Mouse (Mus musculus) brain, embryonic 14.5 days (tissue): ENCODE data around the gene Smarcd3. TPM values are rescaled to one million over a fixed set of nuclear protein-coding genes. Genes with fewer than 3 reads are reported as not detected.
A peak's percentile ranks its signal among the peaks of the same experiment; 100 is the strongest.

Experiments
- DNase-seq: peaks from one replicate; pipeline ENCODE4 v3.0.0-alpha.2; 2011; ENCODE audit warnings: low read depth
- CTCF ChIP-seq: fragments of 200-500 bp; IDR thresholded peaks from 2 replicates; pipeline ENCODE4 v1.5.1; 2012; ENCODE audit warnings: inconsistent platforms, mild to moderate bottlenecking, moderate library complexity, borderline replicate concordance; ENCODE audit not compliant: insufficient read depth, insufficient read length; ENCODE audit errors: extremely low read depth
- POLR2A ChIP-seq: fragments of 200-500 bp; IDR thresholded peaks from 2 replicates; pipeline ENCODE4 v1.6.1; 2012; ENCODE audit warnings: mild to moderate bottlenecking, inconsistent platforms, borderline replicate concordance; ENCODE audit not compliant: poor library complexity, insufficient read depth, insufficient read length, severe bottlenecking; ENCODE audit errors: extremely low read depth
- polyA plus RNA-seq: library from polyadenylated mRNA; depleted of rRNA; stranded (reverse); fragments of >200 nt; gene quantifications from 2 replicates; pipeline ENCODE4 v1.2.3, GENCODE M21; 2012

Gene Smarcd3
- polyA plus RNA-seq, 1 experiment, result 162 TPM

- no peak for DNase-seq
These were observed 23.0 kb downstream of the Smarcd3 start for GRCm38 (mm10) chr5:24601071-24601835.

DNA sequence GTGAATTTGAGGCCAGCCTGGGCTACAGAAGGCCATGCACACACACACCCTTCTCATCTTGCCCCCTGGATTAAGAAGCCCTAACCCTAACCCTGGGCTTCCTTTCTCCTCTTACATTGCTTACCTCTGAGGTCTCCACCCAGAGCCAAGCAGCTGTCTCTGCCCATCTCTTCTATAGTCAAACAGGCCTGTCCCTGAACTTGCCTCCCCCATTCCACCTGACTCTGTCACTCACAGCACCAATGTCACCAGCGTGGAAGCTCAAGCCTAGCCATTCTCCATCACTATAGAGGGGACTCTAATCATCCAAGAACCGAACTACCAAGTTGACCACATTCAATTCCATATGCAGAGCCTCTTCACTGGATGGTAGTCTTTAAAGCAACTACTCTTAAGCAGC lies 24.0 kb downstream of the Smarcd3 start:
- no peak for DNase-seq
- TF ChIP-seq POLR2A, result no peak
- TF ChIP-seq CTCF, result no peak

More at GRCm38 (mm10) chr5:24601071-24601835, 23.0 kb downstream of the Smarcd3 start:
- TF ChIP-seq POLR2A, result no peak
- no peak for TF ChIP-seq CTCF

- DNase-seq, result no peak
- TF ChIP-seq POLR2A, result no peak
- TF ChIP-seq CTCF, result no peak
These were observed 25.1 kb downstream of the Smarcd3 start for GRCm38 (mm10) chr5:24599137-24599536.

- peak; percentile 73 for DNase-seq
- TF ChIP-seq CTCF (peak; percentile 61; the same call in 1 of the 2 replicates), POLR2A (no peak)
These were observed 25.6 kb downstream of the Smarcd3 start for GRCm38 (mm10) chr5:24598570-24599006.

DNA sequence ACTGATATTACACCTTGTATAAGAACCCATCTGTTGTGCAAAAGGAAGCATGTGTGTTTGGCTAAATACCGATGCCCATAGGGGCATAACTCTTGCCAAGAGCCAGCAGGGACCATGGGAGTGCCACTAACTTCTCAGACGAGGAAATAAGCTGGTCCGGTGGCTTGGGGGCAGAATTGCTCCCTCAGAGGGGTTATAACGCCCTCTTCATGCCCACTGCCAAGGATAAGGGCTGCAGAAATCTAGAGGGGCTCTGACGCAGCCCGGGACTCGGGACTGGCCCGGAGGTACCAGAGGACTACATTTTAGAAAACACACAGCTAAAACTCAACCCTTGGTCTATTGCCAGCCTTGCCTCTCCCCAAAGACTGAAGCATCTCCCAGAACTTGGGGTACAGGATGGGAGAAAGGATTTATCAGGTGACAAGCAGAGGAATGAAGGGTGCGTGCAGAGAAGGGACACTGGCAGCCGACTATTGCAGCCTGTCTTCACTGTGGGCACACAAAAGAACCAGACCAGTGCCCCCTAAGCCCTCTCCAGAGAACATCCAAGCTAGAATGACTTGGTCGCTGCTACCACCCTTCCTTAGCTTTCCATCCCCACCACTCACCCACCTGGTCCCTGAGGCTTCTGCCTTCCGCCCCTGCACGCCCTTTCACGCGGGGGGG lies 26.2 kb downstream of the Smarcd3 start:
- DNase-seq, result peak; percentile 70
- TF ChIP-seq POLR2A, result no peak
- TF ChIP-seq CTCF, result no peak

DNA sequence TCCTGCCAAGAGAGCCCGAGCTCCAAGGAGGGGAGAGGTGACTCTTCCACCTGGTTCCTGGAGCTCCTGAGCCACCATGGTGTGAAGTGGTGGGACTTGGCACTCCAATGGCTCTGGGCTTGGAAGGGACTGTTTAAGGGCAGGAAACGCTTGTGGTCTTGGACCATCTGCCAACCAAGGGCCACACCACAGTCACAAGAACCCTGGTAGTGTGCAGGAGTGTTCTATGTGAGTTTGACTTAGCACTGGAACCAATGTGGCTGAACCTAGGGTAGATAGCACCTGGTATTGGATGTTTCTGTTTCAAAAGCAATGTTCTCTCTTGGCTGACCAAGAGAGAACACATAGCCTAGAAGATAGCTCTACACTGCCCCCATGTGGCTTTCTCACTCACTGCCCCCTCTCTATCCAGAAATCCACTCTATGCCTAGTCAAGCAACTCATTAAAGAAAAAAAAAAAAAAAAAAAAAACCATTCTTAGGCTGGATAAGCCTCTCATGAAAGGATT lies 26.9 kb downstream of the Smarcd3 start:
- DNase-seq, result peak; percentile 95
- TF ChIP-seq CTCF (peak; percentile 68; the same call in 1 of the 2 replicates), POLR2A (no peak)

DNA sequence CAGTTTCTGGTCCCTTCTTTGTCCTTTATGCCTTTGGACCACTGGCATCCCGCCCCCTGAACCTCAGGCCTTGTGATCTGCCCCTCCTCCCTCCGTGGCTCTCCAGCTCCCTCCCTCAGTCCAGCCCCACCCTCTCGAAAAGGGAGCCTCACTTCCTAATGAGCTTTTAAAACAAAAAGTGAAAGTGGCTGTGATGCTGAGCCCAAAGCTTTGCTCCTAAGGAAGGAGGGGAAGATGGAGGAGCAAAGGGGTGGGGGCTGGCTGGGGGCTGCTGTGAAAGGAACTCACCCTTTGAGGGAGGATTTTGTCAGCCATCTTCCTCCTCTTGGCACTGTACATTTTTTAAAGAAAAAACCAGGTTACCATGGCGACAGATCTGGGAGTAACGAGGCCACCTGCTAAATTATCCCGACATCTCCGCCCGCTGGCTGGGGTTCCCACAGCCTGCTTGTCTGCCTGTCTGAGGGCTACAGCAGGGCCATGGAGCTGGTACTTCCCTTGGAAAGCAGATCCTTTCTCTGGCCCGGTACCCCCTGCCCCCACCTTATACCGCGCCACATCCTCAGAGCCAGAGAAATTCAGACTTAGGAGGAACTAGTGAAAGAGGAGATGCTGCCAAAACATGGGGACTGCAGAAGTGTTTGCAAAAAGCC lies 27.6 kb downstream of the Smarcd3 start:
- TF ChIP-seq CTCF, result no peak
- no peak; the same call in 1 of the 2 replicates for TF ChIP-seq POLR2A
- DNase-seq, result peak; percentile 96

DNA sequence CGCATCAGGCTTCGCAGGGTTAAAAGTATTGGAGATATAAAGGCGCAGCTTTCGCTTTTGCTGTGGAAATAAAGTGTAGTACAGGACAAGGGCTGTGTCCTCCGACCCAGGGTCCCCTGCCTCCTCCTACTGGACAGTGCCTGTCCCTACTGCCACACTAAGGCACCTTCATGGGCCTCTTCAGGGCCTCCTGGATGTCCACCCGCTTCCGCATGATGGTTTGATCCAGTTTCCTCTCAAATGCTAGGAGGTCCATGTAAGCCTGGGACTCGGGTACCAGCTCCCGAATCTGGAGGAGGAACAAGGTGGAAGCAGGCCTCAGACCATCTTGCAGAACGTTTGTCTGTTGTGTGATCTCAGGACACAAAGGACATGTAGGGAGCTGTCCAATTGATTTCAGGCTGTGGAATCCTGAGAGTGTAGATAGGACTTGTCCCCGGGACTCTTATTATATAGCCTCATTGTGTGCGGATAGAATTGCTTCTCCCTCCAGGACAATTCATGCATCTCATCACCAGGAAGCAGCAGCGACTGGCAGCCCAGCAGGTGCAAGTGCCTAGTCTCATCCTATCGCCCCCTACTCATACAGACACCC lies 28.3 kb downstream of the Smarcd3 start:
- DNase-seq, result no peak
- 0 out of 2 replicates have a peak, but pooled peaks have one; percentile 1 for TF ChIP-seq CTCF
- no peak for TF ChIP-seq POLR2A

- TF ChIP-seq POLR2A (no peak), CTCF (no peak)
- no peak for DNase-seq
These were observed 28.9 kb downstream of the Smarcd3 start for GRCm38 (mm10) chr5:24595261-24595660.

DNA sequence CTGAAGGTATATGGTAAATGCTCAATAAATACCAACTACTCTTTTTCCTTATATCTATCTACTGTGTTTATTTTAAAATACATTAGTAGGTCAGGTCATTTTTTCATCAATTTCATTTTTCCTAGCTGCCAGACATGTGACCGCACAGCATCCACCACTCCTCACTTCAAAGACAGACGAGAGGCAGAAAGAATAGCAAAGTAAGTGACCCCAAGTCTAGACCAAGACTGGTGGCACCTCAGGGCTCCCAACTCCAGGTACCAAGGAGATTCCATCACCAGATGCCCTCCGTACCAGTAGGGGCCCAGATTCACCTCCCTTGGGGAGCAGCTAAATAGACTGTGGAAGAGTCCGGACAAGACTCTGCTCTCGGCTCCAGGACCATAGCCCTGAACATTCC lies 29.9 kb downstream of the Smarcd3 start:
- TF ChIP-seq POLR2A (no peak), CTCF (no peak)
- DNase-seq, result no peak

DNA sequence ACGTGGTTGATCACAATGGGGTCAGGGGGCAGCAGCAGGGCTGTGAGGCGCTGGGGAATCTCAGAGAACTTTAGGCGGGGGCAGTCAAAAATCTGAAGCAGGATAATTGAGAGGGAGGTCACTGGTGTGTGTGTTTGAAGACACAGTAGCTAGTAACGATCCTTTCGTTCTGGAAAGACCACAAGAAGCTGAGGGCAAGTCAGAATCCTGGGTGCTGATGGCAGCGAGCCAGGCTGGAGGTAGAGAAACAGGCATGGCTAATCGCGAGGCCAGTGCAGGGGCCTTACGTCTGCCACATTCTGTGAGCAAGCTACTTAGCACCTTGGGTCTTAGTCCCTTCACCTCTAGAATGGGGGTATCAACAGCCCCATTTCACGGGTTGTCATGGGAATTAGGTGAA lies 30.3 kb downstream of the Smarcd3 start:
- no peak for DNase-seq
- TF ChIP-seq POLR2A, result no peak
- TF ChIP-seq CTCF, result no peak

DNA sequence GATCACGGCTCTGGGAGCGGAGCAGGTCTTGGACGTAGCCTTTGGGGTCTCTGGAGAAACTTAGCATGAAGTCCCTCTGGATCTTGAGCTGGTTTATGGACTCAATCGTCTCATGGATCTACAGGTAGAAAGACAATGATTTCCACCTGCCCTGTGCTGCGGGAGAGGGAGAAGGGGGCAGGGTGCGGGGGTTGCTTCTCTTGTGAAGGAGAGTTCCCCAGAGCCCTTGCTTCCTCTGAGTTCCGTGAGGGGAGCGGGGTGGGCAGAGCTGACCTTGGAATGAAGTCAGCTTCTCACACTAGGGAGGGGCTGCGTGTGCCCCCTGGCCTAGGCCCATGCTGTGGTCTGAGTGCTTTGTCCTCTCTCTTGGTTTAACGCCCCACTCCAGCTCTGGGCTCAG lies 31.0 kb downstream of the Smarcd3 start:
- no peak for DNase-seq
- TF ChIP-seq POLR2A, result no peak
- no peak for TF ChIP-seq CTCF
